Mouse (Mus musculus): ENCODE measurements around the gene Nfic.

Gene Nfic

GRCm38 (mm10) chr10:81401521-81402226 lies 53.8 kb downstream of the Nfic start:
- in situ Hi-C loops (cut with MboI; ENCODE audit: low pct_unique_long_range_greater_than_20kb in 1 of 2, low sequenced_read_pairs in 2 of 2, unreplicated experiment in 1 of 2): no loop called here

GRCm38 (mm10) chr10:81401205-81401520 lies 54.3 kb downstream of the Nfic start:
- in situ Hi-C loops (cut with MboI; ENCODE audit: low pct_unique_long_range_greater_than_20kb in 1 of 2, low sequenced_read_pairs in 2 of 2, unreplicated experiment in 1 of 2): no loop called here

DNA sequence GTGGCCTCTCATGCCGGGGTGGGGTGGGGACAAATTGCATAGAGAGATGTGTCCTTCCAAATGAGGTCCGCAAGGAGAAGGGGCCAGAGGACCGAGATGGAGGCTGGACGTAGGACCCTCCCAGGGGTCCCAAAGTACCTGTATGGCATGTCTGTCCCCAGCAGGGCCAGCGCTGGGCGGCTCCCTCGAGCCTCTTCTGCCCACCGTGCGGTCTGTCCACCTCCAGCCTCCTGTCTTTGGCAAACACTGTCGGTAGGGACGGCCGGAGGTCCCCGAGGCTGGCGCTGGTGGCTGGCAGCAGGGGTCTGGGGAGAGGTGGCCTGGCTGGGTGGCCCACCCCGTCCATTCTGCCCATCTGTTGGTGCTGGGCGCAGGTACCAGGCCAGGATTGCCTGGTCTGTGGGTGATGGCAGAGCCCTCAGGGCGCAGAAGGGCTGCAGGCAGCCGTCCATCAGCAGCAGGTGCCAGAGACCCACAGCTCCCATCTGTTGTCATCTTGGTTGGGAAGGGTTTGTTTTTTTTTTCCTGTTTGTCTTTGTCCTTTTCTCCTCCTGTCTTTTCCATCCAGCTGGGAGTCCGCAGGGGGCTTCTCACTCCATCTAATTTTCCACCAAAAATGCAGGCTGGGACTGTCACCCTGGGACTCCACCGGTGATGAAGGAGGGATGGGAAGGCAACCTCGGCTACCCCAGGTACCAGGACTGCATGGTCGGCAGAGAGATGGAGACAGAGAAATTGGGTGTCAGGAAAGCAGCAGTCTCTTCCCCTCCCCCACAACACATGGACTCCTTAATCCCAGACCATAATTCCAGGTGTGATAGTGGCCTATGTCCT lies 54.8 kb downstream of the Nfic start:
- in situ Hi-C loops (cut with MboI; ENCODE audit: low pct_unique_long_range_greater_than_20kb in 1 of 2, low sequenced_read_pairs in 2 of 2, unreplicated experiment in 1 of 2): no loop called here

GRCm38 (mm10) chr10:81399798-81400308 lies 55.6 kb downstream of the Nfic start:
- in situ Hi-C loops (cut with MboI; ENCODE audit: low pct_unique_long_range_greater_than_20kb in 1 of 2, low sequenced_read_pairs in 2 of 2, unreplicated experiment in 1 of 2): loop anchor here (5.0 kb wide), 2 partner anchors 52 to 127 kb away; no protein-coding TSS in a partner anchor

- in situ Hi-C loops (cut with MboI; ENCODE audit: low pct_unique_long_range_greater_than_20kb in 1 of 2, low sequenced_read_pairs in 2 of 2, unreplicated experiment in 1 of 2): loop anchor here (5.0 kb wide), 2 partner anchors 53 to 128 kb away; no protein-coding TSS in a partner anchor
Observed at GRCm38 (mm10) chr10:81399296-81399695, 56.1 kb downstream of the Nfic start.

DNA sequence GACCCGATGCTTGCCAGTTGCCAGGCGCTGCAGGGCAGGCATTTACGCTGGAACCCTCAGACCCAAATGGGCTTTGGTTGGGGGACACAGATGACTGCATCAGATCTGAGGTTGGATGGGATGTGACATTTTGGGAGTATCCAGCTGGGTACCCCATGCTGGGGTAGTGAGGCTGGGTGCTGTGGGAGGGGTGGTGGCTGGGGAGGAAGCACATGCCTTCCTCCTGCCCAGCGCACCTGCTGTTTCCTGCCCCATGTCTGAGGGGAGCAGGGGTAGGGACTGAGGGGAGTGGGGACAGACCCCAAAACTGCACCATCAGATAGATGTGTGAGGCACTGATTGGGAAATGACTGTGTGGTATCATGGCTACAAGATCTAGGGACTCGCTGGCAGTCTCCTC lies 58.7 kb downstream of the Nfic start:
- in situ Hi-C loops (cut with MboI; ENCODE audit: low pct_unique_long_range_greater_than_20kb in 1 of 2, low sequenced_read_pairs in 2 of 2, unreplicated experiment in 1 of 2): loop anchor here (5.0 kb wide), 2 partner anchors 56 to 131 kb away; no protein-coding TSS in a partner anchor

- in situ Hi-C loops (cut with MboI; ENCODE audit: low pct_unique_long_range_greater_than_20kb in 1 of 2, low sequenced_read_pairs in 2 of 2, unreplicated experiment in 1 of 2): loop anchor here (5.0 kb wide), 2 partner anchors 56 to 131 kb away; no protein-coding TSS in a partner anchor
Observed at GRCm38 (mm10) chr10:81395865-81396264, 59.6 kb downstream of the Nfic start.

- in situ Hi-C loops (cut with MboI; ENCODE audit: low pct_unique_long_range_greater_than_20kb in 1 of 2, low sequenced_read_pairs in 2 of 2, unreplicated experiment in 1 of 2): loop anchor here (5.0 kb wide), 2 partner anchors 57 to 132 kb away; no protein-coding TSS in a partner anchor
Observed at GRCm38 (mm10) chr10:81395127-81395526, 60.3 kb downstream of the Nfic start.

DNA sequence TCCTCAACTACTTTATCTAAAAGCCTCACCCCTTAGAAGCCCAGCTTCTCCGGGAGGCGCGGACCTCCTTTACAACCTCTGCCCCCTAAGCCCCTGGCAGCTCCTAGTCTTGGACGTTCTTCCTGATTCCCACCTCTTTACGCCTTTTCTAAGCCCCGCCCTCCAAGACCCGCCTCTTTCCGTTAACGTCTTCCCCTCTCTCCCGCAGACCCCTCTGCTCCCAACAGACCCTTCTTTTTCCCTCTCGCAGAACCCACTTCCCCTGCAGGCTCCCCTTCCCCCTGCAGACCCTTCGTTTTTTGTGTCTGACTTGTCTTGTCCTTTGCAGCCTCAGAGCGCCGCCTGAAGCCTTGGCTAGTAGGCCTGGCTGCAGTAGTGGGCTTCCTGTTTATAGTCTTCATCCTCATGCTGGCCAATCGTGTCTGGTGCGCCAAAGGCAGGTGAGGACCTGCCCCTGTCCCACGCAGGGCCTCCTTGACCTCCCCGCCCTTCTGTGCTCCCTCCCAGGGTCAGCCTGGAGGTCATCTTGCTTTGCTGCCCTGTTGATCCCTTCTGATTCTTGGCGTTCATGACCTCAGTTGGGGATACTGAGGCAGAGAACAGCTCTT lies 61.9 kb downstream of the Nfic start:
- in situ Hi-C loops (cut with MboI; ENCODE audit: low pct_unique_long_range_greater_than_20kb in 1 of 2, low sequenced_read_pairs in 2 of 2, unreplicated experiment in 1 of 2): loop anchor here in 1 of 2 experiments (5.0 kb wide), 1 partner anchor 59 kb away; no protein-coding TSS in a partner anchor

GRCm38 (mm10) chr10:81392781-81393185 lies 62.7 kb downstream of the Nfic start, which contains the start of gene Smim24:
Smim24 (plus strand) TSS chr10:81393051.
- in situ Hi-C loops (cut with MboI; ENCODE audit: low pct_unique_long_range_greater_than_20kb in 1 of 2, low sequenced_read_pairs in 2 of 2, unreplicated experiment in 1 of 2): loop anchor here in 1 of 2 experiments (5.0 kb wide), 1 partner anchor 60 kb away; no protein-coding TSS in a partner anchor

DNA sequence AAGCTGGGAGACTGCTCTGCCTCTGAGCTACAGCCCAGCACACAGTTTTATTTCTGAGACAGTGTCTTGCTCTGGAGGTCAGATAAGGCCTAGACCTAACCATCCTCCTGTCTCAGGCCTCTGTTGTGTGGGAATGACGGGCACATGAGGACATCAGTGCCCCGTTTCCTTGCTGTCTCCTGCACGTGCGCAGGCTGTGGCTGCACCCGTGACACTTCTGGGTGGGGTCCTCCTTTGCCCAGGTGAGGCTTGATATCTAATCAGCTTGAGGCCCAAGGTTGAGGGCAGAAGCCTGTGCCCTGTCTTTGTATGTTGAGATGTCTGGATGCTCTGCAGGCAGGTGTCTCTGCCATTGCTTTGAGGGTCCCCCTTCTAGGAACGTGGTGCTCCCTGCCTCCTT lies 63.2 kb downstream of the Nfic start:
- in situ Hi-C loops (cut with MboI; ENCODE audit: low pct_unique_long_range_greater_than_20kb in 1 of 2, low sequenced_read_pairs in 2 of 2, unreplicated experiment in 1 of 2): loop anchor here in 1 of 2 experiments (5.0 kb wide), 1 partner anchor 60 kb away; no protein-coding TSS in a partner anchor

- in situ Hi-C loops (cut with MboI; ENCODE audit: low pct_unique_long_range_greater_than_20kb in 1 of 2, low sequenced_read_pairs in 2 of 2, unreplicated experiment in 1 of 2): loop anchor here in 1 of 2 experiments (5.0 kb wide), 1 partner anchor 62 kb away; no protein-coding TSS in a partner anchor
Observed at GRCm38 (mm10) chr10:81390678-81390965, 64.8 kb downstream of the Nfic start.

- in situ Hi-C loops (cut with MboI; ENCODE audit: low pct_unique_long_range_greater_than_20kb in 1 of 2, low sequenced_read_pairs in 2 of 2, unreplicated experiment in 1 of 2): loop anchor here in 1 of 2 experiments (5.0 kb wide), 1 partner anchor 62 kb away; no protein-coding TSS in a partner anchor
Observed at GRCm38 (mm10) chr10:81389801-81390677, 65.4 kb downstream of the Nfic start.

DNA sequence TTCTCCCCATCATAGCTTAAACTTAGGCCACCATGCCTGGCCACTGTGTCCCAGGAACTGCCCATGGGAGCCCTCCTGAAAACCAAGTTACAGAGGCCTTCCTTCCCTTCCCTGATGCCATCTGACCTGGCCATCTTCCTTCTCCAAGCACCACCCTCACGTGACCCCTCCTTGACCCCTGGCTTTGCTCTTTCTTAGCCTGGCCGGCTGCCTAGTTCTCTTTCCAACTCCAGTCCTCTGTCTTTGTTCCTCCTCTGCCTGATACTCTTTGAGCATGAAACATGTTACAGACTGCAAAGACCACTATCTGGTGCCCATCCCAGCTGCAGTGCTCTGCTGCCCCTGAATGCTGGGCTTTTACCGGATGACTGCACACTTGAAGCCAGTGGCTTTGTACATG lies 66.1 kb downstream of the Nfic start:
- in situ Hi-C loops (cut with MboI; ENCODE audit: low pct_unique_long_range_greater_than_20kb in 1 of 2, low sequenced_read_pairs in 2 of 2, unreplicated experiment in 1 of 2): no loop called here

DNA sequence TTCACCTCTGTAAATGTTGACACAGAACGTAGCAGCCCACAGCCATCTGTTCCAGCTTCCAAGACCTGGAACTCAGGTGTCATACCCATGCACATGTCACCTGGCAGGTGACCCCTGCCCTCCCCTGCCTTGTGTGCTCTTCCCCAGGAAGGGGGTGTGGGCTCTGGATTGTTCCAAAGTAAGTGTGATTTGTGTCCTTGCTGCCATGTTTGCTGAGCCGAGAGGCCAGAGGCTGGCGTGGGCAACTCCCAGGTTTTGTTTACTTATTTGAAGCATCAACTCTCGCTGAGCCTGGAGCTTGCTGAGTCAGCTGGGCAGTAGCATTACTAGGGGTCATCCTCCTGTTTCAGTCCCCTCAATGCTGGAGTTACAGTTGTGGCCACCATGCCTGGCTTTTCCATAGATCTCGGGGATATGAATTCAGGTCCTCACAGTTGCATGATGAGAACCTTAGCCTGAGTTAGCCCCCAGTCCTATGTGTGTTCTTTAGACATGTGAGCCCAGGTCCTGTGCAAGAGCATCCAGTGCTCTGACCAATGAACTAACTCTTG lies 66.9 kb downstream of the Nfic start, which contains the start of gene Gm48552:
Gene Gm48552, plus strand, starts transcription at position 501 of the 551 bp plus-strand sequence.
- in situ Hi-C loops (cut with MboI; ENCODE audit: low pct_unique_long_range_greater_than_20kb in 1 of 2, low sequenced_read_pairs in 2 of 2, unreplicated experiment in 1 of 2): no loop called here

DNA sequence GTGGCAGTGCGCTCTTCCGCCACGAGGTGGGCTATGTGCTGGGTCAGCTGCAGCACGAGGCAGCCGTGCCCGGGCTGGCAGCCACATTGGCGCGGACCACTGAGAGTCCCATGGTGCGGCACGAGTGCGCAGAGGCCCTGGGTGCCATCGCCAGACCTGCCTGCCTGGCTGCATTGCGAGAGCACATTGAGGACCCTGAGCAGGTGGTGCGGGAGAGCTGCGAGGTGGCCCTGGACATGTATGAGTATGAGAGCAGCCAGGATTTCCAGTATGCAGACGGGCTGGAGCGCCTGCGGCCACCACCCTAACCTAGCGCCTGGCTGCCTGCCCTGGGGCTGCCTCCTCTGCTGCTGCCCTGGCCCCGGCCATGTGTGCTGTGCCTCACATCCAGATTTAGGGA lies 67.7 kb downstream of the Nfic start:
- in situ Hi-C loops (cut with MboI; ENCODE audit: low pct_unique_long_range_greater_than_20kb in 1 of 2, low sequenced_read_pairs in 2 of 2, unreplicated experiment in 1 of 2): no loop called here

DNA sequence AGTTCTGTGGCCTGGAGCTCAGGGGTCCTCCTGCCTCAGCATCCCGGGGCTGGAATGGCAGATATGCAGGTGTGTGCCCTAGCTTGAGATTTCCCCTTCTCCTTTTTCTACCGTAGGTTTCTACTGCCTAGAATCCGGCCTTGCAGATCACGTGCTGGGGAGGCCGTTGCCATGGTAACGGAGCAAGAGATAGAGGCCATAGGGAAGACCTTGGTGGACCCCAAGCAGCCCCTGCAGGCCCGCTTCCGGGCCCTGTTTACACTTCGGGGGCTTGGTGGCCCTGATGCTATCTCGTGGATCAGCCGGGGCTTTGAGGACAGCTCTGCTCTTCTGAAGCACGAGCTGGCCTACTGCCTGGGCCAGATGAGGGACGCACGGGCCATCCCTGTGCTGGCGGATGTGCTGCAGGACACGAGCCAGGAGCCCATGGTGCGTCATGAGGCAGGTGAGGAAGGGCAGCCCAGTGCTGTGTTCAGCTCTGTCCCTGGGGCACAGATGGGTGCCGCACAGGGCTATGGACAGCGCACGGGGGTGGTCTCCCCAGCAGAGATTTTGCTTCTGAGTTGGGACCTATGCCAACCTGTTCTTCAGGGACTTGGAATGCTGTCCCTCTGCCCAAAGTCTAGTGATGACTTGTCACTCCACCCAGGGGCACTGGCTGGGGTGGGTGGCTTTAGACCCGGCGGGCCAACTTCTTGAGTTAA lies 69.7 kb downstream of the Nfic start:
- in situ Hi-C loops (cut with MboI; ENCODE audit: low pct_unique_long_range_greater_than_20kb in 1 of 2, low sequenced_read_pairs in 2 of 2, unreplicated experiment in 1 of 2): no loop called here
